Mouse (Mus musculus) heart, embryonic 14.5 days (tissue): ENCODE data around the gene Ski. TPM values are rescaled to one million over a fixed set of nuclear protein-coding genes. Genes with fewer than 3 reads are reported as not detected.

ENCODE experiments used
- ATAC-seq: fragments of 200-750 bp; cut with Nextera tagmentation; 2 replicates; pipeline ENCODE4 v1.8.0; 2017; ENCODE audit warnings: low read depth, moderate TSS enrichment; ENCODE audit not compliant: insufficient number of reproducible peaks, insufficient read depth, low FRiP score
- H3K27ac ChIP-seq, 2 experiments: fragments of 200-500 bp in 1 of 2; fragments of 300-500 bp in 1 of 2; sonication (generic) in 1 of 2; replicated peaks in 1 of 2; 2 replicates each; pipeline ENCODE4 v1.5.1; 2012 to 2014; ENCODE audit warnings: low read depth in 2 of 2, low read length in 2 of 2, control low read depth in 1 of 2, mild to moderate bottlenecking in 1 of 2, mixed read lengths in 1 of 2; ENCODE audit not compliant: control insufficient read depth in 1 of 2, insufficient read depth in 1 of 2
- H3K27me3 ChIP-seq: fragments of 300-500 bp; sonication (generic); 2 replicates; pipeline ENCODE4 v1.6.1; 2014; ENCODE audit warnings: mild to moderate bottlenecking, low read length, control low read depth; ENCODE audit not compliant: control insufficient read depth, insufficient read depth
- H3K36me3 ChIP-seq: fragments of 300-500 bp; sonication (generic); 2 replicates; pipeline ENCODE4 v1.6.1; 2014; ENCODE audit warnings: mild to moderate bottlenecking, control low read depth, low read length, mixed read lengths; ENCODE audit not compliant: control insufficient read depth, insufficient read depth
- H3K4me1 ChIP-seq, 2 experiments: fragments of 200-500 bp in 1 of 2; fragments of 300-500 bp in 1 of 2; sonication (generic) in 1 of 2; 2 replicates each; pipeline ENCODE4 v1.6.1; 2012 to 2014; ENCODE audit warnings: low read length in 2 of 2, control low read depth in 1 of 2, mixed read lengths in 1 of 2; ENCODE audit not compliant: control insufficient read depth in 2 of 2, insufficient read depth in 2 of 2
- H3K4me2 ChIP-seq: fragments of 300-500 bp; sonication (generic); 2 replicates; pipeline ENCODE4 v1.6.1; 2014; ENCODE audit warnings: mild to moderate bottlenecking, low read length
- H3K4me3 ChIP-seq, 2 experiments: fragments of 200-500 bp in 1 of 2; fragments of 300-500 bp in 1 of 2; sonication (generic) in 1 of 2; 2 replicates each; pipeline ENCODE4 v1.5.1; 2012 to 2014; ENCODE audit warnings: low read length in 2 of 2, mild to moderate bottlenecking in 2 of 2, control low read depth in 1 of 2, low read depth in 1 of 2, moderate library complexity in 1 of 2; ENCODE audit not compliant: control insufficient read depth in 1 of 2, insufficient read depth in 1 of 2
- H3K9ac ChIP-seq: fragments of 300-500 bp; sonication (generic); 2 replicates; pipeline ENCODE4 v1.6.1; 2014; ENCODE audit warnings: mild to moderate bottlenecking, low read length
- H3K9me3 ChIP-seq: fragments of 300-500 bp; sonication (generic); 2 replicates; pipeline ENCODE4 v1.6.1; 2016; ENCODE audit warnings: low read length, control low read depth; ENCODE audit not compliant: control insufficient read depth
- WGBS: fragments of 180-500 bp; shearing (Covaris S2); extraction: QIAGEN DNeasy Blood & Tissue Kit; methylation state at CpG from one replicate; pipeline ENCODE4 v1.1.7; 2014; 5-methylcytosine and 5-hydroxymethylcytosine counted together
- polyA plus RNA-seq: library from polyadenylated mRNA; unstranded; fragments of >200 nt; fragmentation: Nextera tagmentation; extraction: Ambion mirVana; gene quantifications from 2 replicates; pipeline ENCODE4 v1.2.1, GENCODE M21; 2014

The Ski gene
- polyA plus RNA-seq, 1 experiment from 2014 or later = 16.2 TPM

DNA sequence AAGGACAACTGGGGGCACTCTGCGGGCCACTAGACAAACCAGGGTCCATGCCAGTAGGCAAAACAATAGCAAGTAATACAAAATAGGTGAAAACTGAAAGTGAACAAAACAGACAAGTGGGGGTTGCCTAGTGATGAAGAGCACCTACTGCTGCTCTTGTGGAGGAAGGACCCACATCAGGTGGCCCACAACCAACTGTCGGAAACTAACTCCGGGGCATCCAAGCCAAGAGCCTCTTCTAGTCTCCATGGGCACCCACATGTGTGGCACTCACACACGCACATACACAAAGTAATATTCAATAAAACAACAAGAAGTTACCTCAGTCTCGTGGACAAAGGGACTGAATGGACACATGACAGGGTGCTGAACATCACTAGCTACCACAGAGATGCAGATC lies 12.9 kb downstream of the Ski start:
- no peaks in the 10 kb centered on the region for H3K27me3 ChIP-seq
- H3K4me3 ChIP-seq = no peak overlapping the region
- H3K4me1 ChIP-seq = peaks cover 48 to 85% of the 10 kb centered on the region in 2 experiments
- H3K27ac ChIP-seq = no peak overlapping the region
- no peaks in the 10 kb centered on the region for H3K9me3 ChIP-seq
- 94% methylated on average over 5 of the region's 5 CpGs for WGBS
- no peak overlapping the region for H3K4me2 ChIP-seq
- ATAC-seq = no peak
- H3K9ac ChIP-seq = no peak overlapping the region
- H3K36me3 ChIP-seq = peaks cover 18% of the 10 kb centered on the region

DNA sequence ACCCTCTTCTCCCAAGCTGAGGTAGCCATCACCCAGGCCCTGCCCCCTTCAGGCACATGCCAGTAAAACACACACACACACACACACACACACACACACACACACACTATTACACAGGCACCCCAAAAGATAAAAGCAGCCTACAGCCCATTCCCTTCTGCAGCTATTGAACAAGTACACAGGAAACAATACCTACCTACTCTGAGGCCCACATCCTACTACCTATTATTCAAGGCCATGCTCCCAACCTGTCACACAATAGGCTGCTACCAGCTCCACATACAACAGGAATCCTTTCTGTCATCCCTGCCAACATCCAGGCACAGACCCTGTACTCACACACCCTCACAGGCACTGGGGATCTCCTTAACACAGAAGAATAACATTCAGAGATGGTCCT lies 13.3 kb downstream of the Ski start:
- Histone ChIP-seq H3K4me2 (no peak overlapping the region), H3K4me3 (no peak overlapping the region), H3K36me3 (peaks cover 18% of the 10 kb centered on the region), H3K9ac (no peak overlapping the region), H3K27ac (no peak overlapping the region), H3K27me3 (no peaks in the 10 kb centered on the region), H3K9me3 (no peaks in the 10 kb centered on the region), H3K4me1 (peaks cover 46 to 83% of the 10 kb centered on the region in 2 experiments)
- ATAC-seq = no peak

DNA sequence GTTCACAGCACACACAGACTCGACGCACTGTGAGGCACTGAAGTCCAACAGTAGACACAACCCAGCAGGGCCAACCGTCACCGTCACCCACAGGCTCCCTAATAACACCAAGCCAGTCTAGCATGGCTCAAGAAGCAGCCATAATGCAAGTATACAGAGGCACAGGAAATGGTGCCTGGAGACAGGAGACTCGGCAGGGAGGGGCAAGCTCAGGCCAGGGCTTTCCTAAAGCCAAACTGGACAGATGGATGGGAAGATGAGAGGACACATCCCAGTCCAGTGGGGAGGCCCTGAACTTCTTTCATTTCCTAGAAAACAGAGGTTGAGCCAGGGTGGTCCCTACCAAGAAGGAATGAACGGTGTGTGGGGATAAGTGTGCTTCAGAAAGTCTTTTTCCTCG lies 13.8 kb downstream of the Ski start:
- H3K4me2 ChIP-seq = no peak overlapping the region
- H3K27ac ChIP-seq = peak overlapping the region in 1 of 2 experiments; percentile 53; a peak in 1 of 4 replicates
- H3K36me3 ChIP-seq = peaks cover 18% of the 10 kb centered on the region
- H3K4me3 ChIP-seq = no peak overlapping the region
- no peaks in the 10 kb centered on the region for H3K9me3 ChIP-seq
- H3K4me1 ChIP-seq = peaks cover 41 to 79% of the 10 kb centered on the region in 2 experiments
- ATAC-seq = no peak
- 78% methylated on average over 7 of the region's 7 CpGs for WGBS
- H3K9ac ChIP-seq = no peak overlapping the region
- no peaks in the 10 kb centered on the region for H3K27me3 ChIP-seq

- Histone ChIP-seq H3K27me3 (no peaks in the 10 kb centered on the region), H3K4me3 (no peak overlapping the region), H3K9ac (0 out of 2 replicates have a peak overlapping the region, but pooled peaks have one; percentile 5), H3K4me2 (no peak overlapping the region), H3K36me3 (peaks cover 18% of the 10 kb centered on the region), H3K9me3 (no peaks in the 10 kb centered on the region), H3K27ac (peak overlapping the region in 1 of 2 experiments; percentile 53; a peak in 2 of 4 replicates), H3K4me1 (peaks cover 38 to 81% of the 10 kb centered on the region in 2 experiments)
- WGBS = 69% methylated on average over 3 of the region's 3 CpGs
- ATAC-seq = no peak
Observed at GRCm38 (mm10) chr4:155207841-155208240, 14.6 kb downstream of the Ski start.

GRCm38 (mm10) chr4:155206498-155206897 lies 15.9 kb downstream of the Ski start:
- peaks cover 18% of the 10 kb centered on the region for H3K36me3 ChIP-seq
- no peak overlapping the region for H3K4me3 ChIP-seq
- H3K9me3 ChIP-seq = no peaks in the 10 kb centered on the region
- H3K9ac ChIP-seq = no peak overlapping the region; the same call in 1 of the 2 replicates
- H3K27me3 ChIP-seq = no peaks in the 10 kb centered on the region
- no peak overlapping the region for H3K27ac ChIP-seq
- ATAC-seq = no peak
- no peak overlapping the region for H3K4me2 ChIP-seq
- peaks cover 46 to 83% of the 10 kb centered on the region in 2 experiments for H3K4me1 ChIP-seq
- WGBS = 63% methylated on average over 6 of the region's 8 CpGs

GRCm38 (mm10) chr4:155205919-155206318 lies 16.5 kb downstream of the Ski start:
- H3K4me1 ChIP-seq = peaks cover 44 to 83% of the 10 kb centered on the region in 2 experiments
- 71% methylated on average over 6 of the region's 6 CpGs for WGBS
- H3K9ac ChIP-seq = no peak overlapping the region
- no peaks in the 10 kb centered on the region for H3K9me3 ChIP-seq
- H3K27me3 ChIP-seq = no peaks in the 10 kb centered on the region
- H3K4me3 ChIP-seq = no peak overlapping the region
- peaks cover 16% of the 10 kb centered on the region for H3K36me3 ChIP-seq
- no peak overlapping the region for H3K27ac ChIP-seq
- no peak for ATAC-seq
- no peak overlapping the region for H3K4me2 ChIP-seq

- peak overlapping the region in 1 of 2 experiments; percentile 39; a peak in 2 of 4 replicates for H3K27ac ChIP-seq
- H3K9me3 ChIP-seq = no peaks in the 10 kb centered on the region
- WGBS = 76% methylated on average over 7 of the region's 7 CpGs
- H3K4me1 ChIP-seq = peaks cover 49 to 90% of the 10 kb centered on the region in 2 experiments
- 0 out of 2 replicates have a peak, but pooled peaks cover 6% of the 10 kb centered on the region for H3K36me3 ChIP-seq
- no peak for ATAC-seq
- H3K27me3 ChIP-seq = no peaks in the 10 kb centered on the region
- no peak overlapping the region for H3K9ac ChIP-seq
- H3K4me3 ChIP-seq = no peak overlapping the region
- H3K4me2 ChIP-seq = peak overlapping the region; percentile 10; the same call in 1 of the 2 replicates
Observed at GRCm38 (mm10) chr4:155201764-155202163, 20.6 kb downstream of the Ski start.

- 80% methylated on average over 3 of the region's 3 CpGs for WGBS
- Histone ChIP-seq H3K4me3 (no peak overlapping the region), H3K27me3 (no peaks in the 10 kb centered on the region), H3K9ac (no peak overlapping the region), H3K27ac (peak overlapping the region; percentile 39 to 52), H3K4me2 (peak overlapping the region; percentile 11; the same call in 1 of the 2 replicates), H3K4me1 (peaks cover 53 to 90% of the 10 kb centered on the region in 2 experiments), H3K36me3 (0 out of 2 replicates have a peak, but pooled peaks cover 6% of the 10 kb centered on the region), H3K9me3 (no peaks in the 10 kb centered on the region)
- ATAC-seq = no peak
Observed at GRCm38 (mm10) chr4:155200861-155201390, 21.5 kb downstream of the Ski start.
